In the genomic region with DNA sequence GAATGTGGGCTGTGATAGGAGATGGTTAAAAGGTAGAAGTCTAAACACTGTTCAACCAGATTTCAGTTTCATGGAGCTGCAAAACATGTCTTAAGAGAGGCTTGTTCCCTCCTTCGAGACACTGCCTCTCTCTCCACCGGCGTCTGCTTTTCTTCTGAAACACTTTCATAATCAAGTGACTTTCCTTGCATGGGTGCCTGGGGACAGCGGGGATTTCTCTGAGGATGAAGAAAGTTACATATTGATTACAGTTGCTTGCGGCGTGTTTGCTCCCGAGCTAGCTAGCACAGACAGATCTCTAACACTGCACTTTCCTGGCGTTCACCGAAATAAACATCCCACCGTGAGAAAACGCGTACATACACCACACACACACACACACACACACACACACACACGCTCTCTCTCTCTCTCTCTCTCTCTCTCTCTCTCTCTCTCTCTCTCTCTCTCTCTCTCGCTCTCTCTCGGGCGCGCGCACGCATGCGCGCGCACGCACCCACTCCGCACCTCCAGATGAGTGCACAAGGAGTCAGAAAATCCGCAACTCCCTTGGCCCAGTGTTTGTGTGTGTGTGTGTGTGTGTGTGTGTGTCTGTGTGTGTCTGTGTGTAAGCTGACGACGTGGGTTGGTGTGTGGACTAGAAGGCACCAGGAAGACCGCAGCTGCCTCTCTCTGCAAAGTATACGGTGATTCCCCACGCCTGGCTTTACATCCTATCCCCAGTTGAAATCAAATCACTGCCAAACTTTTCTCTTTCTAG, we compare ENCODE assay signal across 7 mouse cellular contexts. TPM values are rescaled to one million over a fixed set of nuclear protein-coding genes. Genes with fewer than 3 reads are reported as not detected.
A peak's percentile ranks its signal among the peaks of the same experiment; 100 is the strongest.
DNase-seq lines count a peak whose midpoint lies in the region; ATAC-seq and TF ChIP-seq lines count a peak whose summit lies in the region.

No protein-coding gene starts in this region.

- no peak for TF ChIP-seq CTCF in bone marrow, adult 2 months (IDR thresholded peaks at IDR 0.05; ENCODE audit: control insufficient read depth, insufficient read depth, low read length)

- peak overlapping the region; percentile 66 for H3K4me3 ChIP-seq in bone marrow, adult 2 months (replicated peaks; ENCODE audit: control insufficient read depth, low read depth, low read length)
- peak overlapping the region; percentile 74 for H3K4me3 ChIP-seq in forebrain, embryonic 16.5 days (replicated peaks; ENCODE audit: low read length)
- H3K4me3 ChIP-seq in intestine, embryonic 14.5 days (ENCODE audit: low read depth, low read length) = peak overlapping the region; percentile 52
- peak overlapping the region; percentile 66 for H3K4me3 ChIP-seq in limb, embryonic 10.5 days
- peak overlapping the region; percentile 85 for H3K4me3 ChIP-seq in midbrain, embryonic 16.5 days (ENCODE audit: low read depth, low read length)

- no peaks in the 10 kb centered on the region for H3K36me3 ChIP-seq in forebrain, embryonic 16.5 days (ENCODE audit: control insufficient read depth, insufficient read depth)
- H3K36me3 ChIP-seq in intestine, embryonic 14.5 days (ENCODE audit: control insufficient read depth, insufficient read depth, low read length) = no peaks in the 10 kb centered on the region
- no peaks in the 10 kb centered on the region for H3K36me3 ChIP-seq in limb, embryonic 10.5 days
- H3K36me3 ChIP-seq in midbrain, embryonic 16.5 days (ENCODE audit: control insufficient read depth, insufficient read depth, low read length) = no peaks in the 10 kb centered on the region

- TF ChIP-seq POLR2A in bone marrow, adult 2 months (IDR thresholded peaks at IDR 0.05; ENCODE audit: borderline replicate concordance, control insufficient read depth, low read depth, low read length) = no peak

- peak; percentile 49 for ATAC-seq in forebrain, embryonic 16.5 days
- peak; percentile 33 for ATAC-seq in intestine, embryonic 14.5 days (replicated peaks; ENCODE audit: low FRiP score, low TSS enrichment, low read depth)
- ATAC-seq in midbrain, embryonic 16.5 days = peak; percentile 54

- H3K27me3 ChIP-seq in forebrain, embryonic 16.5 days (replicated peaks; ENCODE audit: control insufficient read depth, insufficient read depth, low read length) = 0 out of 2 replicates have a peak, but pooled peaks cover 3% of the 10 kb centered on the region
- peaks cover 47% of the 10 kb centered on the region for H3K27me3 ChIP-seq in intestine, embryonic 14.5 days (replicated peaks; ENCODE audit: control insufficient read depth, insufficient read depth, low read length)
- peaks cover 36% of the 10 kb centered on the region for H3K27me3 ChIP-seq in limb, embryonic 10.5 days (ENCODE audit: low read depth, poor library complexity, severe bottlenecking)
- H3K27me3 ChIP-seq in midbrain, embryonic 16.5 days (ENCODE audit: control insufficient read depth, insufficient read depth, low read depth, low read length) = no peaks in the 10 kb centered on the region

- H3K4me1 ChIP-seq in bone marrow, adult 2 months (ENCODE audit: control insufficient read depth, insufficient read depth, low read length) = no peaks in the 10 kb centered on the region; the same call in 1 of the 2 replicates
- H3K4me1 ChIP-seq in forebrain, embryonic 16.5 days (replicated peaks; ENCODE audit: control insufficient read depth, insufficient read depth, low read length) = peaks cover 15% of the 10 kb centered on the region
- H3K4me1 ChIP-seq in intestine, embryonic 14.5 days (replicated peaks; ENCODE audit: control insufficient read depth, insufficient read depth, low read length) = peaks cover 11% of the 10 kb centered on the region
- H3K4me1 ChIP-seq in limb, embryonic 10.5 days = peaks cover 32% of the 10 kb centered on the region
- no peaks in the 10 kb centered on the region for H3K4me1 ChIP-seq in midbrain, embryonic 16.5 days (ENCODE audit: control insufficient read depth, insufficient read depth, low read length)

- DNase-seq in ES-CJ7 (ENCODE audit: low read depth, low spot score) = peak; percentile 24
- peak; percentile 77 for DNase-seq in intestine, embryonic 14.5 days (ENCODE audit: low spot score)
- peak; percentile 57 for DNase-seq in limb, embryonic 10.5 days (ENCODE audit: low spot score)
- DNase-seq in gastrocnemius, adult 18-20 months (ENCODE audit: low spot score) = no peak

- WGBS in bone marrow, adult 2 months = 1% methylated on average over 29 of the region's 30 CpGs
- WGBS in forebrain, embryonic 16.5 days = under 1% methylated on average over 29 of the region's 30 CpGs
- under 1% methylated on average over 29 of the region's 30 CpGs for WGBS in intestine, embryonic 14.5 days
- under 1% methylated on average over 29 of the region's 30 CpGs for WGBS in limb, embryonic 10.5 days
- under 1% methylated on average over 28 of the region's 30 CpGs for WGBS in midbrain, embryonic 16.5 days

- H3K4me2 ChIP-seq in forebrain, embryonic 16.5 days (ENCODE audit: low read length) = peak overlapping the region; percentile 76
- peak overlapping the region; percentile 86 for H3K4me2 ChIP-seq in intestine, embryonic 14.5 days (ENCODE audit: low read length)
- peak overlapping the region; percentile 82 for H3K4me2 ChIP-seq in midbrain, embryonic 16.5 days (ENCODE audit: low read length)

- H3K9ac ChIP-seq in forebrain, embryonic 16.5 days (replicated peaks; ENCODE audit: low read depth, low read length) = peak overlapping the region; percentile 57
- peak overlapping the region; percentile 39 for H3K9ac ChIP-seq in intestine, embryonic 14.5 days (ENCODE audit: low read length)
- H3K9ac ChIP-seq in midbrain, embryonic 16.5 days (ENCODE audit: low read depth, low read length) = peak overlapping the region; percentile 85

- H3K27ac ChIP-seq in bone marrow, adult 2 months (ENCODE audit: control insufficient read depth, insufficient read depth, low read depth, low read length, poor library complexity) = no peak overlapping the region; the same call in 1 of the 2 replicates
- peak overlapping the region; percentile 82 for H3K27ac ChIP-seq in forebrain, embryonic 16.5 days (ENCODE audit: low read length)
- H3K27ac ChIP-seq in intestine, embryonic 14.5 days (ENCODE audit: low read depth) = peak overlapping the region; percentile 70
- peak overlapping the region; percentile 81 for H3K27ac ChIP-seq in limb, embryonic 10.5 days
- peak overlapping the region; percentile 88 for H3K27ac ChIP-seq in midbrain, embryonic 16.5 days (ENCODE audit: low read length)

- no peaks in the 10 kb centered on the region for H3K9me3 ChIP-seq in forebrain, embryonic 16.5 days (ENCODE audit: control insufficient read depth, low read length)
- H3K9me3 ChIP-seq in intestine, embryonic 14.5 days (ENCODE audit: control insufficient read depth, low read length) = no peaks in the 10 kb centered on the region
- H3K9me3 ChIP-seq in limb, embryonic 10.5 days (replicated peaks) = no peaks in the 10 kb centered on the region
- no peaks in the 10 kb centered on the region for H3K9me3 ChIP-seq in midbrain, embryonic 16.5 days (replicated peaks; ENCODE audit: control insufficient read depth, low read length, poor library complexity, severe bottlenecking)

RNA-seq across cellular contexts. Expression of gene Pcdh17, which starts 0.7 kb away (rescaled TPM):
- polyA plus RNA-seq in bone marrow, adult 2 months (2011; ENCODE audit: insufficient read depth, insufficient read length, low replicate concordance, missing spikeins) = 0.20 and 0.25 TPM in 2 replicates
- 16.2 and 23.3 TPM in 2 replicates for polyA plus RNA-seq in forebrain, embryonic 16.5 days (2015; fragmentation: Nextera tagmentation; extraction: Ambion mirVana)
- polyA plus RNA-seq in intestine, embryonic 14.5 days (2014; fragmentation: Nextera tagmentation; extraction: Ambion mirVana) = 7.9 and 8.3 TPM in 2 replicates
- polyA plus RNA-seq in limb, embryonic 10.5 days (2016; fragmentation: Nextera tagmentation; extraction: Ambion mirVana) = 4.7 and 6.2 TPM in 2 replicates
- polyA plus RNA-seq in midbrain, embryonic 16.5 days (2015; fragmentation: Nextera tagmentation; extraction: Ambion mirVana) = 40.8 and 42.6 TPM in 2 replicates
- under 1 TPM; 0.24 to 0.32 TPM for total RNA-seq in gastrocnemius, adult 18-20 months (2021)
